Mouse (Mus musculus) cerebellum, adult 11 months (tissue): ENCODE measurements at regions not wholly inside any gene's neighbourhood (a gene's known extent, or its start where the extent isn't known, plus 50 kb on each side); places are given as distances from the start of the nearest gene placed in this dataset.
"Not testable (repeated sequence)": the region's sequence is repeated elsewhere in the genome, so short reads cannot be mapped to it uniquely, and the experiment has no call there.

Experiments
- DNase-seq: peaks from one replicate; pipeline ENCODE4 v3.0.0; 2022

- DNase-seq: no peak
Measured at GRCm38 (mm10) chr1:145910637-145911369, 583.8 kb upstream of the Brinp3 start.

- no peak for DNase-seq
Measured at GRCm38 (mm10) chr1:145935798-145936197, 558.8 kb upstream of the Brinp3 start.

- not testable (repeated sequence) for DNase-seq
Measured at GRCm38 (mm10) chr1:145957762-145958161, 536.8 kb upstream of the Brinp3 start.

GRCm38 (mm10) chr1:145962303-145962702, 532.3 kb upstream of the Brinp3 start:
- DNase-seq: no peak

GRCm38 (mm10) chr1:145968026-145968425, 526.5 kb upstream of the Brinp3 start:
- no peak for DNase-seq

GRCm38 (mm10) chr1:145972416-145972815, 522.1 kb upstream of the Brinp3 start:
- no peak for DNase-seq

GRCm38 (mm10) chr1:146002010-146002409, 492.6 kb upstream of the Brinp3 start:
- no peak for DNase-seq

- DNase-seq: no peak
Measured at GRCm38 (mm10) chr1:146015075-146015474, 479.5 kb upstream of the Brinp3 start.

GRCm38 (mm10) chr1:146026660-146027059, 467.9 kb upstream of the Brinp3 start:
- DNase-seq: no peak

- peak; percentile 34 for DNase-seq
Measured at GRCm38 (mm10) chr1:146027650-146028049, 466.9 kb upstream of the Brinp3 start.

- not testable (repeated sequence) for DNase-seq
Measured at GRCm38 (mm10) chr1:146032396-146032795, 462.2 kb upstream of the Brinp3 start.

GRCm38 (mm10) chr1:146032926-146033325, 461.6 kb upstream of the Brinp3 start:
- not testable (repeated sequence) for DNase-seq

GRCm38 (mm10) chr1:146052504-146052903, 442.1 kb upstream of the Brinp3 start:
- DNase-seq: no peak
